Mouse (Mus musculus) left cerebral cortex, postnatal 10 days (tissue): ENCODE results near the gene Gm9970. TPM values are rescaled to one million over a fixed set of nuclear protein-coding genes. Genes with fewer than 3 reads are reported as not detected.

Experiments used
- DNase-seq, 2 experiments: peaks; one replicate each; pipeline ENCODE4 v3.0.0; 2021 to 2022; ENCODE audit warnings: low spot score in 2 of 2, mixed read lengths in 1 of 2; ENCODE audit errors: extremely low spot score in 1 of 2
- intact Hi-C: fragments of 180-260 bp; cut with DNase I; formaldehyde crosslinking; loops from one replicate; pipeline ENCODE4 v1.15.1; 2025
- total RNA-seq, 2 experiments: library from RNA; stranded (reverse); gene quantifications; 2 replicates each; pipeline ENCODE4 v1.2.3; 2021

Gm9970 gene
- total RNA-seq, 2 experiments from 2014 or later = not detected

GRCm38 (mm10) chr5:31199893-31200292, 41.1 kb downstream of the Gm9970 start:
- peak in 1 of 2 experiments; percentile 49 for DNase-seq
- intact Hi-C loops = loop anchor here (5.0 kb wide), 1 partner anchor 52 kb away; the partner anchor contains the start of gene Krtcap3

- intact Hi-C loops = loop anchor here (5.0 kb wide), 1 partner anchor 53 kb away; the partner anchor contains the start of gene Krtcap3
Observed at GRCm38 (mm10) chr5:31199321-31199892, 41.6 kb downstream of the Gm9970 start.

GRCm38 (mm10) chr5:31198616-31199320, 42.3 kb downstream of the Gm9970 start:
- DNase-seq = no peak
- intact Hi-C loops = loop anchor here (5.0 kb wide), 1 partner anchor 54 kb away; the partner anchor contains the start of gene Krtcap3

More at GRCm38 (mm10) chr5:31199321-31199892, 41.6 kb downstream of the Gm9970 start:
- DNase-seq = no peak

GRCm38 (mm10) chr5:31198170-31198569, 42.9 kb downstream of the Gm9970 start:
- no peak for DNase-seq
- intact Hi-C loops = loop anchor here (5.0 kb wide), 1 partner anchor 54 kb away; the partner anchor contains the start of gene Krtcap3

- DNase-seq = no peak
- intact Hi-C loops = loop anchor here (5.0 kb wide), 1 partner anchor 55 kb away; the partner anchor contains the start of gene Krtcap3
Observed at GRCm38 (mm10) chr5:31197072-31197471, 44.0 kb downstream of the Gm9970 start.

GRCm38 (mm10) chr5:31196207-31196606, 44.8 kb downstream of the Gm9970 start:
- DNase-seq = no peak

GRCm38 (mm10) chr5:31195671-31196070, 45.4 kb downstream of the Gm9970 start:
- no peak for DNase-seq

More at GRCm38 (mm10) chr5:31196207-31196606, 44.8 kb downstream of the Gm9970 start:
- intact Hi-C loops = loop anchor here (5.0 kb wide), 1 partner anchor 56 kb away; the partner anchor contains the start of gene Krtcap3

GRCm38 (mm10) chr5:31194486-31195485, 46.2 kb downstream of the Gm9970 start:
- no peak for DNase-seq
- intact Hi-C loops = loop anchor here (5.0 kb wide), 1 partner anchor 58 kb away; the partner anchor contains the start of gene Krtcap3

More at GRCm38 (mm10) chr5:31195671-31196070, 45.4 kb downstream of the Gm9970 start:
- intact Hi-C loops = loop anchor here (5.0 kb wide), 1 partner anchor 57 kb away; the partner anchor contains the start of gene Krtcap3

GRCm38 (mm10) chr5:31193631-31194281, 47.3 kb downstream of the Gm9970 start:
- DNase-seq = no peak
- intact Hi-C loops = no loop called here

- intact Hi-C loops = no loop called here
- peak; percentile 99 for DNase-seq
Observed at GRCm38 (mm10) chr5:31192939-31193630, 47.9 kb downstream of the Gm9970 start, which contains the start of the genes Snx17 and Eif2b4. Gene Snx17 (plus strand): TSS chr5:31193227. Gene Eif2b4 (minus strand): TSS chr5:31193430.

- DNase-seq = peak; percentile 60 to 90
- intact Hi-C loops = no loop called here
Observed at GRCm38 (mm10) chr5:31192045-31192938, 48.7 kb downstream of the Gm9970 start.

Other genes starting within 250 kb of the Gm9970 start
- 10 to 100 TPM; 72.4 to 77.2 TPM for gene Atraid, start 192.9 kb downstream of the Gm9970 start, total RNA-seq
- 10 to 100 TPM; 15.3 to 16.5 TPM for gene Slc5a6, start 192.3 kb downstream of the Gm9970 start, total RNA-seq
- gene Cad, start 186.5 kb downstream of the Gm9970 start, total RNA-seq = 10 to 100 TPM; 21.5 to 25.4 TPM
- not detected for gene Dnajc5g, start 134.9 kb downstream of the Gm9970 start, total RNA-seq
- gene Slc30a3, start 133.0 kb downstream of the Gm9970 start, total RNA-seq = 100 to 1,000 TPM; 101 to 118 TPM
- gene Trim54, start 124.5 kb downstream of the Gm9970 start, total RNA-seq = under 1 TPM; 0.86 to 0.97 TPM
- 1 to 10 TPM; 1.1 TPM for gene Ucn, start 102.4 kb downstream of the Gm9970 start, total RNA-seq
- 10 to 100 TPM; 35.7 to 36.2 TPM for gene Mpv17, start 87.0 kb downstream of the Gm9970 start, total RNA-seq
- 1 to 10 TPM; 1.6 to 3.9 TPM for gene Gm29609, start 61.3 kb downstream of the Gm9970 start, total RNA-seq
- 10 to 100 TPM; 59.8 to 60.6 TPM for gene Gtf3c2, start 61.1 kb downstream of the Gm9970 start, total RNA-seq
- 10 to 100 TPM; 73.4 to 74.6 TPM for gene Snx17, start 48.0 kb downstream of the Gm9970 start, total RNA-seq
- 10 to 100 TPM; 48.2 to 49.7 TPM for gene Eif2b4, start 47.8 kb downstream of the Gm9970 start, total RNA-seq
- gene Zfp513, start 38.9 kb downstream of the Gm9970 start, total RNA-seq = 10 to 100 TPM; 25.0 to 26.5 TPM
- gene Ppm1g, start 20.5 kb downstream of the Gm9970 start, total RNA-seq = 100 to 1,000 TPM; 108 TPM
- 10 to 100 TPM; 73.0 to 77.3 TPM for gene Nrbp1, start 368 bp downstream of the Gm9970 start, total RNA-seq
- gene Krtcap3, start 10.5 kb upstream of the Gm9970 start, total RNA-seq = 1 to 10 TPM; 2.4 to 2.6 TPM
- 10 to 100 TPM; 67.7 to 68.2 TPM for gene Ift172, start 49.9 kb upstream of the Gm9970 start, total RNA-seq
- gene Fndc4, start 54.8 kb upstream of the Gm9970 start, total RNA-seq = 100 to 1,000 TPM; 165 to 166 TPM
- under 1 TPM in 1 of 2 experiments, not detected in 1; 0.14 TPM for gene Gckr, start 56.2 kb upstream of the Gm9970 start, total RNA-seq
- gene Zfp512, start 211.2 kb upstream of the Gm9970 start, total RNA-seq = 10 to 100 TPM; 58.2 to 60.8 TPM
- gene 4930548H24Rik, start 244.5 kb upstream of the Gm9970 start, total RNA-seq = under 1 TPM; 0.13 to 0.20 TPM